ENCODE assay signal across 8 mouse cellular contexts in genomic region chr11:24077795-24078705, GRCm38 (mm10). TPM values are rescaled to one million over a fixed set of nuclear protein-coding genes. Genes with fewer than 3 reads are reported as not detected.
DNase-seq lines count a peak whose midpoint lies in the region; ATAC-seq and TF ChIP-seq lines count a peak whose summit lies in the region.

Gene Bcl11a (plus strand): TSS chr11:24078056.

- H3K27me3 ChIP-seq in G1E (ENCODE audit: insufficient read depth, low read length) = peaks cover 3% of the 10 kb centered on the region; the same call in 1 of the 2 replicates
- H3K27me3 ChIP-seq in embryonic facial prominence, embryonic 14.5 days (replicated peaks; ENCODE audit: control insufficient read depth, insufficient read depth, low read length) = no peaks in the 10 kb centered on the region; the same call in 1 of the 2 replicates
- H3K27me3 ChIP-seq in hindbrain, embryonic 12.5 days = no peaks in the 10 kb centered on the region
- H3K27me3 ChIP-seq in stomach, embryonic 14.5 days (ENCODE audit: control insufficient read depth, insufficient read depth, low read length) = no peaks in the 10 kb centered on the region

- no peak for TF ChIP-seq CTCF in G1E (IDR thresholded peaks at IDR 0.05; ENCODE audit: low read depth, low read length)

- H3K4me3 ChIP-seq in G1E (ENCODE audit: low read depth, low read length) = peak within 1 kb of the TSS; percentile 76
- peak within 1 kb of the TSS; percentile 82 for H3K4me3 ChIP-seq in embryonic facial prominence, embryonic 14.5 days (ENCODE audit: low read depth, low read length)
- peak within 1 kb of the TSS; percentile 67 for H3K4me3 ChIP-seq in hindbrain, embryonic 12.5 days
- peak within 1 kb of the TSS; percentile 49 for H3K4me3 ChIP-seq in stomach, embryonic 14.5 days (ENCODE audit: low read depth, low read length)

- under 1% methylated on average over 39 of the region's 51 CpGs for WGBS in embryonic facial prominence, embryonic 14.5 days
- WGBS in hindbrain, embryonic 12.5 days = under 1% methylated on average over 41 of the region's 51 CpGs
- under 1% methylated on average over 38 of the region's 51 CpGs for WGBS in stomach, embryonic 14.5 days

- H3K9me3 ChIP-seq in G1E (replicated peaks) = no peaks in the 10 kb centered on the region
- H3K9me3 ChIP-seq in embryonic facial prominence, embryonic 14.5 days (ENCODE audit: control insufficient read depth, low read length) = no peaks in the 10 kb centered on the region
- H3K9me3 ChIP-seq in hindbrain, embryonic 12.5 days (replicated peaks) = no peaks in the 10 kb centered on the region
- no peaks in the 10 kb centered on the region for H3K9me3 ChIP-seq in stomach, embryonic 14.5 days (ENCODE audit: control insufficient read depth, low read depth, low read length)

- no peak for ATAC-seq in CD4-positive, CD25-positive, alpha-beta regulatory T cell, adult 4 months
- ATAC-seq in G1E (ENCODE audit: extremely low read depth, insufficient number of reproducible peaks, low FRiP score, poor library complexity, severe bottlenecking) = peak; percentile 57
- peak; percentile 71 for ATAC-seq in embryonic facial prominence, embryonic 14.5 days (ENCODE audit: low read depth)
- peak; percentile 76 for ATAC-seq in hindbrain, embryonic 12.5 days (ENCODE audit: low FRiP score)
- ATAC-seq in megakaryocyte-erythroid progenitor cell, adult 5-6 weeks (replicated peaks; ENCODE audit: low FRiP score, low TSS enrichment, poor library complexity, severe bottlenecking) = peak; percentile 45
- ATAC-seq in stomach, embryonic 14.5 days (ENCODE audit: insufficient number of reproducible peaks, insufficient read depth, low FRiP score, low read depth) = peak; percentile 86

- H3K4me1 ChIP-seq in G1E (ENCODE audit: insufficient read depth, low read depth, low read length) = peaks cover 17% of the 10 kb centered on the region
- H3K4me1 ChIP-seq in embryonic facial prominence, embryonic 14.5 days (ENCODE audit: control insufficient read depth, insufficient read depth, low read length) = peaks cover 11% of the 10 kb centered on the region
- peaks cover 19% of the 10 kb centered on the region for H3K4me1 ChIP-seq in hindbrain, embryonic 12.5 days
- peaks cover 16% of the 10 kb centered on the region for H3K4me1 ChIP-seq in stomach, embryonic 14.5 days (ENCODE audit: control insufficient read depth, insufficient read depth, low read length)

- intact Hi-C loops in left cerebral cortex, postnatal 36 days (cut with DNase I) = loop anchor here (2.0 kb wide), 1 partner anchor 17 kb away; no protein-coding TSS in a partner anchor

- peaks cover 17% of the 10 kb centered on the region for H3K36me3 ChIP-seq in G1E (replicated peaks)
- no peaks in the 10 kb centered on the region for H3K36me3 ChIP-seq in embryonic facial prominence, embryonic 14.5 days (ENCODE audit: control insufficient read depth, insufficient read depth, low read length)
- H3K36me3 ChIP-seq in hindbrain, embryonic 12.5 days = no peaks in the 10 kb centered on the region
- no peaks in the 10 kb centered on the region for H3K36me3 ChIP-seq in stomach, embryonic 14.5 days (ENCODE audit: control insufficient read depth, insufficient read depth, low read length)

- DNase-seq in CD4-positive, CD25-positive, alpha-beta regulatory T cell, adult 2 months (ENCODE audit: low read depth, low spot score) = peak; percentile 9
- peak; percentile 52 for DNase-seq in G1E (ENCODE audit: low spot score)
- peak; percentile 97 for DNase-seq in embryonic facial prominence, embryonic 14.5 days (ENCODE audit: low spot score)
- DNase-seq in left cerebral cortex, postnatal 36 days (ENCODE audit: low spot score in 2 of 2) = peak; percentile 50 to 64

- H3K9ac ChIP-seq in embryonic facial prominence, embryonic 14.5 days (ENCODE audit: low read depth, low read length) = peak within 1 kb of the TSS; percentile 95
- H3K9ac ChIP-seq in hindbrain, embryonic 12.5 days = peak within 1 kb of the TSS; percentile 97
- peak within 1 kb of the TSS; percentile 77 for H3K9ac ChIP-seq in stomach, embryonic 14.5 days (replicated peaks; ENCODE audit: low read depth, low read length)

- H3K4me2 ChIP-seq in embryonic facial prominence, embryonic 14.5 days (ENCODE audit: low read depth, low read length) = peak within 1 kb of the TSS; percentile 97
- peak within 1 kb of the TSS; percentile 90 for H3K4me2 ChIP-seq in hindbrain, embryonic 12.5 days (replicated peaks)
- H3K4me2 ChIP-seq in stomach, embryonic 14.5 days (replicated peaks; ENCODE audit: low read depth, low read length) = peak within 1 kb of the TSS; percentile 99

- H3K27ac ChIP-seq in embryonic facial prominence, embryonic 14.5 days (replicated peaks; ENCODE audit: low read depth, low read length) = peak within 1 kb of the TSS; percentile 98
- H3K27ac ChIP-seq in hindbrain, embryonic 12.5 days = peak within 1 kb of the TSS; percentile 98
- H3K27ac ChIP-seq in stomach, embryonic 14.5 days (ENCODE audit: low read length) = peak within 1 kb of the TSS; percentile 96

RNA-seq across cellular contexts. Expression of gene Bcl11a, which starts in this region (rescaled TPM):
- polyA plus RNA-seq in CD4-positive, CD25-positive, alpha-beta regulatory T cell, adult 4 months (2017; shearing (Covaris generic)) = under 1 TPM; 0.23 to 0.79 TPM
- total RNA-seq in G1E (2014; fragmentation: Nextera tagmentation) = 93.2 and 102 TPM in 2 replicates
- 20.6 and 25.4 TPM in 2 replicates for total RNA-seq in G1E (2017)
- 53.5 and 54.9 TPM in 2 replicates for polyA plus RNA-seq in G1E (2012)
- 26.4 and 30.1 TPM in 2 replicates for polyA plus RNA-seq in embryonic facial prominence, embryonic 14.5 days (2014; fragmentation: Nextera tagmentation; extraction: Ambion mirVana)
- 89.1 and 94.8 TPM in 2 replicates for polyA plus RNA-seq in hindbrain, embryonic 12.5 days (2016; fragmentation: Nextera tagmentation; extraction: Ambion mirVana)
- total RNA-seq in left cerebral cortex, postnatal 36 days (2021) = 100 to 1,000 TPM; 100 to 116 TPM
- total RNA-seq in megakaryocyte-erythroid progenitor cell, adult 5-6 weeks (2014; fragmentation: Nextera tagmentation) = 194 and 225 TPM in 2 replicates
- total RNA-seq in megakaryocyte-erythroid progenitor cell, adult 5-6 weeks (2017) = 69.3 and 74.2 TPM in 2 replicates
- polyA plus RNA-seq in stomach, embryonic 14.5 days (2014; fragmentation: Nextera tagmentation; extraction: Ambion mirVana) = 40.0 and 40.8 TPM in 2 replicates

Comparison
In these comparisons a context has a peak if more than half of its experiments do, and no peak if none do; other contexts are left out.
1. RNA of gene Bcl11a (polyA plus RNA-seq): 89.1 to 94.8 TPM in hindbrain, embryonic 12.5 days, 53.5 to 54.9 TPM in G1E, 40.0 to 40.8 TPM in stomach, embryonic 14.5 days and 26.4 to 30.1 TPM in embryonic facial prominence, embryonic 14.5 days; 0.23 to 0.79 TPM in CD4-positive, CD25-positive, alpha-beta regulatory T cell, adult 4 months; every median in the first group is over 10 times any median in the second.
2. DNase-seq: peak in every context shown above with its lines; median percentile 97 in embryonic facial prominence, embryonic 14.5 days; 57 in left cerebral cortex, postnatal 36 days; 52 in G1E; 9 in CD4-positive, CD25-positive, alpha-beta regulatory T cell, adult 2 months.
3. Peak in every context shown above with its lines, with median percentiles within 50 percentile points of each other: H3K4me3 ChIP-seq, H3K27ac ChIP-seq, H3K4me2 ChIP-seq and H3K9ac ChIP-seq.